Mouse (Mus musculus) lung, postnatal 0 days (tissue): ENCODE measurements at regions not wholly inside any gene's neighbourhood (a gene's known extent, or its start where the extent isn't known, plus 50 kb on each side); places are given as distances from the start of the nearest gene placed in this dataset.

ENCODE experiments used
- CTCF ChIP-seq: IDR thresholded peaks from 2 replicates; pipeline ENCODE4 v1.5.1; 2016; ENCODE audit warnings: antibody characterized with exemption, mild to moderate bottlenecking
- EP300 ChIP-seq: IDR thresholded peaks from 2 replicates; pipeline ENCODE4 v1.6.1; 2016; ENCODE audit warnings: antibody characterized with exemption, mild to moderate bottlenecking, control low read depth

- TF ChIP-seq CTCF (no peak), EP300 (no peak)
These were observed 627.0 kb downstream of the Adgrl2 start for GRCm38 (mm10) chr3:148363331-148363730.
